Mouse (Mus musculus) midbrain, embryonic 15.5 days (tissue): ENCODE data around the gene Kdm6a. TPM values are rescaled to one million over a fixed set of nuclear protein-coding genes. Genes with fewer than 3 reads are reported as not detected.

Source experiments
- ATAC-seq: fragments of 200-750 bp; cut with Nextera tagmentation; replicated peaks from 2 replicates; pipeline ENCODE4 v1.8.0; 2017; ENCODE audit warnings: moderate TSS enrichment
- H3K27ac ChIP-seq: fragments of 300-500 bp; sonication (generic); 2 replicates; pipeline ENCODE4 v1.5.1; 2015; ENCODE audit warnings: mild to moderate bottlenecking, inconsistent platforms
- H3K27me3 ChIP-seq: fragments of 300-500 bp; sonication (generic); replicated peaks from 2 replicates; pipeline ENCODE4 v1.6.1; 2015; ENCODE audit warnings: inconsistent platforms
- H3K36me3 ChIP-seq: fragments of 300-500 bp; sonication (generic); replicated peaks from 2 replicates; pipeline ENCODE4 v1.6.1; 2015; ENCODE audit warnings: inconsistent platforms
- H3K4me1 ChIP-seq: fragments of 300-500 bp; sonication (generic); 2 replicates; pipeline ENCODE4 v1.6.1; 2015; ENCODE audit warnings: inconsistent platforms
- H3K4me2 ChIP-seq: fragments of 300-500 bp; sonication (generic); 2 replicates; pipeline ENCODE4 v1.6.1; 2015; ENCODE audit warnings: inconsistent platforms, mild to moderate bottlenecking, moderate library complexity
- H3K4me3 ChIP-seq: fragments of 300-500 bp; sonication (generic); 2 replicates; pipeline ENCODE4 v1.5.1; 2015; ENCODE audit warnings: mild to moderate bottlenecking, inconsistent platforms
- H3K9ac ChIP-seq: fragments of 300-500 bp; sonication (generic); 2 replicates; pipeline ENCODE4 v1.6.1; 2015; ENCODE audit warnings: mild to moderate bottlenecking, inconsistent platforms
- H3K9me3 ChIP-seq: fragments of 300-500 bp; sonication (generic); 2 replicates; pipeline ENCODE4 v1.6.1; 2016; ENCODE audit warnings: inconsistent platforms
- WGBS: fragments of 180-500 bp; shearing (Covaris S2); methylation state at CpG from one replicate; pipeline ENCODE4 v1.1.7; 2015; ENCODE audit warnings: mixed read lengths; 5-methylcytosine and 5-hydroxymethylcytosine counted together
- polyA plus RNA-seq: library from polyadenylated mRNA; unstranded; fragments of >200 nt; fragmentation: Nextera tagmentation; extraction: Ambion mirVana; gene quantifications from 2 replicates; pipeline ENCODE4 v1.2.1, GENCODE M21; 2015

Gene Kdm6a
- 20.4 and 21.5 TPM in 2 replicates for polyA plus RNA-seq

- peak; percentile 99 for ATAC-seq
- no peaks in the 10 kb centered on the region for H3K9me3 ChIP-seq
- H3K4me1 ChIP-seq: no peaks in the 10 kb centered on the region
- H3K27me3 ChIP-seq: no peaks in the 10 kb centered on the region
- WGBS: 1% methylated on average over 50 of the region's 50 CpGs
- peak within 1 kb of the TSS; percentile 96 for H3K27ac ChIP-seq
- H3K9ac ChIP-seq: peak within 1 kb of the TSS; percentile 80
- H3K36me3 ChIP-seq: no peaks in the 10 kb centered on the region
- peak within 1 kb of the TSS; percentile 69 for H3K4me2 ChIP-seq
- H3K4me3 ChIP-seq: peak within 1 kb of the TSS; percentile 92
Measured at GRCm38 (mm10) chrX:18162192-18162857, at the start of gene Kdm6a. Gene Kdm6a, plus strand, starts transcription at chrX:18162575.

DNA sequence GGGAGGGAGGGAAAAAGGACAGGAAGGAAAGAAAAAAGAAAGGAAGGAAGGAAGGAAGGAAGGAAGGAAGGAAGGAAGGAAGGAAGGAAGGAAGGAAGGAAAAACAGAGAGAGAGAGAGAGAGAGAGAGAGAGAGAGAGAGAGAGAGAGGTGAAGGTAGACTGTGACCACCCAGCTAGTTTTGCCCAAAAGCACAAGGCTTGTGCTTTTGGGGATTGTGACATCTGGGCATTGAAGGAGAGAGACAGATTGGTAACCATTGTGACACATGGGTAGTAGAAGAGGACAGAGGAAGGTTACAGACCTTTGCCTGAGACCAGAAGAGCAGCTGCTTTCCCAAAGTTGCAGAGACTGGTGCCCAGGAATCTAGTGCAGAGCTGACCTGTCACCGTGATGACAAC is 16.8 kb upstream of the Kdm6a start, which contains the start of gene Dusp21:
Gene Dusp21, plus strand, starts transcription at position 301 of the 400 bp plus-strand sequence.
- no peaks in the 10 kb centered on the region for H3K4me1 ChIP-seq
- ATAC-seq: no peak
- H3K4me3 ChIP-seq: no peak within 1 kb of the TSS
- no peaks in the 10 kb centered on the region for H3K36me3 ChIP-seq
- H3K27me3 ChIP-seq: no peaks in the 10 kb centered on the region
- H3K9ac ChIP-seq: no peak within 1 kb of the TSS
- H3K27ac ChIP-seq: no peak within 1 kb of the TSS
- WGBS: 82% methylated on average over 1 of the region's 1 CpGs
- H3K9me3 ChIP-seq: no peaks in the 10 kb centered on the region
- H3K4me2 ChIP-seq: no peak within 1 kb of the TSS

DNA sequence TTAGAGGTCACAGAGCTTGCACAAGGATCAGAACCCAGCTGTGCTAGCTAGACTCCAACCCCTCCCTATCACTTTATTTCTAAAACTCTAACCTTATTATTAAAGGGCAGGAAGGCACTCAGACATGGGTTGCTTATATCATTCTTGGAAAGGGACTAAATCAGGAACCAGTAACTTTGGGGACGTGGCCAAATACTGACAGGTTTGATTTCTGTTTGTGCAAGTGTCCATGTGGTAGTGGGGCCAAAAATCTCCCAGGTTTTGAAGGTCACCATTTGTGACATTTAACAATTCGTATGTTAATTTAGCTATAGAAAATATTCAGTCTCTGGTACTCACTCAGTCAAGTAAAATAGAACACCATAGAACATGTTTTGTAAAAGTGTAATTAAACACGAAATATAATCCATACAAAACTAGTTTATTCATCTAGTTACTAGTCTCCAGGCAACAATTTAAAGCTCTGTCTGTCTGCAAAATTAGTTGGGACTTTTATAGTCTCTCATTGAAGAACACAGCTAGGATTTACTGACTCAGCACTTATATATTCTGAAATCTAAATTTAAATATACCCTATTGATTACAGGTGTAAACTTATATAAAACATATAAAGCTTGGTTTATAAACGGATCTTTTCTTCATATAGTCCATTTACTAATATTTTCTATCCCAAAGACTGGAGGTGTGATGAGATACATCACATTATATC is 1.5 kb upstream of the Kdm6a start:
- no peaks in the 10 kb centered on the region for H3K36me3 ChIP-seq
- WGBS: 52% methylated on average over 4 of the region's 4 CpGs
- H3K4me3 ChIP-seq: peak overlapping the region; percentile 92
- no peaks in the 10 kb centered on the region for H3K27me3 ChIP-seq
- H3K9ac ChIP-seq: no peak overlapping the region
- H3K4me1 ChIP-seq: no peaks in the 10 kb centered on the region
- peak overlapping the region; percentile 69; the same call in 1 of the 2 replicates for H3K4me2 ChIP-seq
- no peak for ATAC-seq
- peak overlapping the region; percentile 96 for H3K27ac ChIP-seq
- H3K9me3 ChIP-seq: no peaks in the 10 kb centered on the region

- peak overlapping the region; percentile 96 for H3K27ac ChIP-seq
- H3K27me3 ChIP-seq: no peaks in the 10 kb centered on the region
- 2% methylated on average over 28 of the region's 28 CpGs for WGBS
- H3K9me3 ChIP-seq: no peaks in the 10 kb centered on the region
- peak overlapping the region; percentile 69 for H3K4me2 ChIP-seq
- no peaks in the 10 kb centered on the region for H3K36me3 ChIP-seq
- peak; percentile 83 for ATAC-seq
- H3K4me1 ChIP-seq: no peaks in the 10 kb centered on the region
- peak overlapping the region; percentile 78 for H3K9ac ChIP-seq
- H3K4me3 ChIP-seq: peak overlapping the region; percentile 92
Measured at GRCm38 (mm10) chrX:18161796-18162191, 581 bp upstream of the Kdm6a start.

- Histone ChIP-seq H3K4me1 (no peaks in the 10 kb centered on the region), H3K27me3 (no peaks in the 10 kb centered on the region), H3K9ac (peak overlapping the region; percentile 80), H3K27ac (peak overlapping the region; percentile 96), H3K9me3 (no peaks in the 10 kb centered on the region), H3K4me2 (peak overlapping the region; percentile 66), H3K4me3 (peak overlapping the region; percentile 92), H3K36me3 (no peaks in the 10 kb centered on the region)
- WGBS: under 1% methylated on average over 76 of the region's 95 CpGs
- ATAC-seq: peak; percentile 46
Measured at GRCm38 (mm10) chrX:18162861-18163731, 721 bp downstream of the Kdm6a start.

GRCm38 (mm10) chrX:18163917-18164624 is 1.7 kb downstream of the Kdm6a start:
- Histone ChIP-seq H3K36me3 (no peaks in the 10 kb centered on the region), H3K27ac (peak overlapping the region; percentile 96), H3K4me3 (peak overlapping the region; percentile 92), H3K9ac (peak overlapping the region; percentile 80), H3K9me3 (no peaks in the 10 kb centered on the region), H3K4me2 (peak overlapping the region; percentile 66), H3K4me1 (no peaks in the 10 kb centered on the region), H3K27me3 (no peaks in the 10 kb centered on the region)
- WGBS: 2% methylated on average over 10 of the region's 10 CpGs
- no peak for ATAC-seq

DNA sequence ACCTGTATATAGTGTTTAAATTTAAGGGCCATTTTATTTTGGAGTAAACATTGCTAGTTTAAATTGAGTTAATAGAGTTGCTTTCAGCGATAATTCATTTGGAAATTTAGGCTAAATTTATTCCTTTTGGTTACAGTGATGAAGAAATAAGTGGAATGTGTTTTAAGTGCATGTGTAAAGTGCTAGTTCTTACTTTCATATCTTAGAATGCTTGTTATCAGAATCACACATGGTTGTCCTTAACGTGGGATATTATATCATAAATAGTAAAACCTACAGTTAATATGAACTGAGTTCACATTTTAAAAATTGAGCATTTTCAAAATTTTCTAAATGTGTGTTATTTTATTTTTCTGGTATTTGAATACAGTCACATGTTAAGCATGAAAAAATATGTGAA is 2.7 kb downstream of the Kdm6a start:
- Histone ChIP-seq H3K9me3 (no peaks in the 10 kb centered on the region), H3K27ac (no peak overlapping the region), H3K9ac (no peak overlapping the region), H3K27me3 (no peaks in the 10 kb centered on the region), H3K36me3 (no peaks in the 10 kb centered on the region), H3K4me1 (no peaks in the 10 kb centered on the region), H3K4me2 (peak overlapping the region; percentile 66; the same call in 1 of the 2 replicates), H3K4me3 (no peak overlapping the region)
- ATAC-seq: no peak
- 69% methylated on average over 2 of the region's 2 CpGs for WGBS

GRCm38 (mm10) chrX:18166961-18167360 is 4.6 kb downstream of the Kdm6a start:
- no peak overlapping the region for H3K27ac ChIP-seq
- no peaks in the 10 kb centered on the region for H3K36me3 ChIP-seq
- no peaks in the 10 kb centered on the region for H3K4me1 ChIP-seq
- no peaks in the 10 kb centered on the region for H3K9me3 ChIP-seq
- no peak overlapping the region for H3K4me3 ChIP-seq
- H3K27me3 ChIP-seq: no peaks in the 10 kb centered on the region
- no peak for ATAC-seq
- H3K9ac ChIP-seq: no peak overlapping the region
- WGBS: 80% methylated on average over 3 of the region's 3 CpGs
- no peak overlapping the region for H3K4me2 ChIP-seq

- Histone ChIP-seq H3K4me3 (no peak overlapping the region), H3K27me3 (no peaks in the 10 kb centered on the region), H3K9ac (no peak overlapping the region), H3K27ac (no peak overlapping the region), H3K4me1 (no peaks in the 10 kb centered on the region), H3K4me2 (no peak overlapping the region), H3K9me3 (no peaks in the 10 kb centered on the region), H3K36me3 (no peaks in the 10 kb centered on the region)
- ATAC-seq: no peak
- WGBS: 96% methylated on average over 1 of the region's 1 CpGs
Measured at GRCm38 (mm10) chrX:18168940-18169339, 6.6 kb downstream of the Kdm6a start.

- WGBS: 83% methylated on average over 4 of the region's 4 CpGs
- H3K4me3 ChIP-seq: no peak overlapping the region
Measured at GRCm38 (mm10) chrX:18174831-18175230, 12.5 kb downstream of the Kdm6a start.

DNA sequence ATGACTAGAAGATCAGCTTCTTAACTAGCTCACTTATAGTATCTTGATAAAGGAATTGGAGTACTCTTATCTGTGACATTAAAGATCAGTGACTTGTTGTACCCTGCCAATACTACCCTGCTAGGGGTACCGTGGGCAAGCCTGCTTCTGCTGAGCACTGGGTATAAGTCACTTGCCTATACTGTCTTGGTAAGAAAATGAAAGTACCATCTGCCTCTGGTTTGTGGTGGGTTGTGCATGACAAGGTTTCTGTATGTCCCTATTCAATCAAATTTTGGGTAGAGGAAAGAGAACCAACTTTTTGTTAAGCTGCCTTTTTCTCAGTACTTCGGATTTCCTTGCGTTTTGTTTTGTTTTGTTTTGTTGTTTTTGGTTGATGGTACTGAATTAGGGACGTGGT is 15.4 kb downstream of the Kdm6a start:
- Histone ChIP-seq H3K27ac (no peak overlapping the region), H3K9ac (no peak overlapping the region), H3K27me3 (no peaks in the 10 kb centered on the region), H3K4me2 (no peak overlapping the region), H3K4me1 (no peaks in the 10 kb centered on the region), H3K9me3 (no peaks in the 10 kb centered on the region), H3K4me3 (no peak overlapping the region), H3K36me3 (no peaks in the 10 kb centered on the region)
- ATAC-seq: no peak
- 86% methylated on average over 4 of the region's 4 CpGs for WGBS

More at GRCm38 (mm10) chrX:18174831-18175230, 12.5 kb downstream of the Kdm6a start:
- H3K4me2 ChIP-seq: no peak overlapping the region
- H3K27ac ChIP-seq: no peak overlapping the region
- H3K36me3 ChIP-seq: no peaks in the 10 kb centered on the region
- H3K9me3 ChIP-seq: no peaks in the 10 kb centered on the region
- no peak for ATAC-seq
- H3K27me3 ChIP-seq: no peaks in the 10 kb centered on the region
- no peaks in the 10 kb centered on the region for H3K4me1 ChIP-seq
- H3K9ac ChIP-seq: no peak overlapping the region
